Comparison of ENCODE assay signal across 8 mouse cellular contexts in genomic region chr5:125134391-125134790, GRCm38 (mm10). TPM values are rescaled to one million over a fixed set of nuclear protein-coding genes. Genes with fewer than 3 reads are reported as not detected.
DNase-seq lines count a peak whose midpoint lies in the region; ATAC-seq lines count a peak whose summit lies in the region.

No protein-coding gene starts in this region.

- peak; percentile 72 for DNase-seq in left cerebral cortex, postnatal 4 days
- DNase-seq in left cerebral cortex, postnatal 36 days (ENCODE audit: low spot score in 2 of 2): no peak
- peak; percentile 77 for DNase-seq in heart, postnatal 4 days
- peak; percentile 94 for DNase-seq in midbrain, embryonic 11.5 days (ENCODE audit: low spot score, missing footprints)
- no peak for DNase-seq in frontal cortex, postnatal 25 days (ENCODE audit: low spot score in 2 of 2)
- no peak for DNase-seq in right cerebral cortex, postnatal 36 days (ENCODE audit: low spot score in 2 of 2)
- no peak for DNase-seq in layer of hippocampus, postnatal 10 days (ENCODE audit: low spot score in 2 of 2)

- H3K27me3 ChIP-seq in midbrain, embryonic 11.5 days (ENCODE audit: control insufficient read depth, insufficient read depth, low read length): no peaks in the 10 kb centered on the region

- ATAC-seq in midbrain, embryonic 11.5 days (ENCODE audit: low FRiP score): peak; percentile 41

- H3K4me3 ChIP-seq in brown adipose tissue, adult 24 weeks (ENCODE audit: insufficient read depth, low read depth, low read length): no peak overlapping the region
- no peak overlapping the region for H3K4me3 ChIP-seq in midbrain, embryonic 11.5 days (ENCODE audit: low read depth, low read length)

- no peaks in the 10 kb centered on the region for H3K36me3 ChIP-seq in midbrain, embryonic 11.5 days (ENCODE audit: control insufficient read depth, insufficient read depth, low read length)

- 39% methylated on average over 7 of the region's 7 CpGs for WGBS in midbrain, embryonic 11.5 days

- peaks cover 55% of the 10 kb centered on the region for H3K4me1 ChIP-seq in brown adipose tissue, adult 24 weeks (ENCODE audit: control insufficient read depth, insufficient read depth, insufficient read length, low read length)
- peaks cover 59% of the 10 kb centered on the region for H3K4me1 ChIP-seq in midbrain, embryonic 11.5 days (ENCODE audit: control insufficient read depth, insufficient read depth, low read length)

- H3K27ac ChIP-seq in brown adipose tissue, adult 24 weeks (replicated peaks; ENCODE audit: low read depth, low read length): peak overlapping the region; percentile 41; the same call in 1 of the 2 replicates
- H3K27ac ChIP-seq in midbrain, embryonic 11.5 days (ENCODE audit: low read depth, low read length): peak overlapping the region; percentile 80

- intact Hi-C loops in left cerebral cortex, postnatal 4 days (cut with DNase I): no loop called here
- intact Hi-C loops in left cerebral cortex, postnatal 36 days (cut with DNase I): no loop called here

- H3K9me3 ChIP-seq in midbrain, embryonic 11.5 days (ENCODE audit: control insufficient read depth, low read length): no peaks in the 10 kb centered on the region

- peak overlapping the region; percentile 23 for H3K4me2 ChIP-seq in midbrain, embryonic 11.5 days

- peak overlapping the region; percentile 39 for H3K9ac ChIP-seq in midbrain, embryonic 11.5 days (ENCODE audit: low read length)

RNA-seq across cellular contexts. Expression of gene Ncor2, which starts 44.6 kb away (rescaled TPM):
- 100 to 1,000 TPM; 110 to 115 TPM for total RNA-seq in left cerebral cortex, postnatal 4 days (2021)
- total RNA-seq in left cerebral cortex, postnatal 36 days (2021): 100 to 1,000 TPM; 167 to 240 TPM
- polyA plus RNA-seq in brown adipose tissue, adult 24 weeks (2012; ENCODE audit: insufficient read depth, insufficient read length, missing spikeins): 19.5 and 26.5 TPM in 2 replicates
- total RNA-seq in heart, postnatal 4 days (2021): 100 to 1,000 TPM; 104 to 112 TPM
- 13.4 and 14.7 TPM in 2 replicates for polyA plus RNA-seq in midbrain, embryonic 11.5 days (2014; fragmentation: Nextera tagmentation; extraction: Ambion mirVana)
- total RNA-seq in layer of hippocampus, postnatal 10 days (2021): 100 to 1,000 TPM; 171 to 187 TPM

Comparison
In these comparisons a context has a peak if more than half of its experiments do, and no peak if none do; other contexts are left out.
1. DNase-seq: peak in left cerebral cortex, postnatal 4 days (single experiment), heart, postnatal 4 days (single experiment) and midbrain, embryonic 11.5 days (single experiment); none in left cerebral cortex, postnatal 36 days (0 of 2), frontal cortex, postnatal 25 days (0 of 2), right cerebral cortex, postnatal 36 days (0 of 2) and layer of hippocampus, postnatal 10 days (0 of 2).